ENCODE assay signal across 30 mouse cellular contexts in the genomic region with DNA sequence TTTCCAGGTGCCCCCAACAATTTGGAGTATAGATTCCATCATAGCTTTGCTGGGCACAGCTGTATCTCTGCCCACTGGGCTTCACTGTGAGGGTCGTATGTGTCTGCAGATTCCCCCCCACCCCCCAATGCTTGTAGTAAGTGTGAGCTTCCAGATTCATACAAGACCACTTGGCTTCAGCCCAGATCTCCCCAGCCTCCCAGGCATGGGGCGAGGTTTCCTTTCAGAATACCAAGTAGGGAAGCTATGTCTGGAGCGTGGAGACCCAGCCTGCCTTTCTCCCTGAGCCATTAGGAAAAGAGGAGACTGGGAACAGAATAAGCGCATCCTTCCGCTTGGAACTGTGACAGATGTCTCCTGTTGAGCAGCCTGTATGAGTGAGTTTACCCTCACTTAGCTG. TPM values are rescaled to one million over a fixed set of nuclear protein-coding genes. Genes with fewer than 3 reads are reported as not detected.
A peak's percentile ranks its signal among the peaks of the same experiment; 100 is the strongest.
DNase-seq lines count a peak whose midpoint lies in the region; ATAC-seq and TF ChIP-seq lines count a peak whose summit lies in the region.
"Had no signal": no experiment of that assay in that cellular context is flagged by ENCODE, and none has a peak within 500 bp of the region (broad histone marks: within the 10 kb centered on the region; RNA-seq: fewer than 3 reads in every experiment).

No protein-coding gene starts in this region.

- no peaks in the 10 kb centered on the region for H3K9me3 ChIP-seq in heart, embryonic 13.5 days
- H3K9me3 ChIP-seq in heart, embryonic 11.5 days (replicated peaks; ENCODE audit: control insufficient read depth, low read length) = no peaks in the 10 kb centered on the region
- H3K9me3 ChIP-seq in midbrain, postnatal 0 days (ENCODE audit: low read length) = no peaks in the 10 kb centered on the region
- no peaks in the 10 kb centered on the region for H3K9me3 ChIP-seq in midbrain, embryonic 16.5 days (replicated peaks; ENCODE audit: control insufficient read depth, low read length, poor library complexity, severe bottlenecking)
- H3K9me3 ChIP-seq: embryonic facial prominence, embryonic 13.5 days; forebrain, embryonic 10.5 days; heart, embryonic 12.5 days; midbrain, embryonic 15.5 days; neural tube, embryonic 12.5 days had no signal

- no peak overlapping the region for H3K27ac ChIP-seq in heart, embryonic 13.5 days (replicated peaks)
- no peak overlapping the region for H3K27ac ChIP-seq in heart, embryonic 11.5 days (ENCODE audit: low read depth, low read length)
- no peak overlapping the region for H3K27ac ChIP-seq in midbrain, postnatal 0 days (ENCODE audit: low read depth, low read length)
- no peak overlapping the region for H3K27ac ChIP-seq in midbrain, embryonic 16.5 days (ENCODE audit: low read length)
- H3K27ac ChIP-seq: embryonic facial prominence, embryonic 13.5 days; forebrain, embryonic 10.5 days; macrophage; midbrain, embryonic 15.5 days; neural tube, embryonic 12.5 days had no signal

- 69% methylated on average over 5 of the region's 5 CpGs for WGBS in heart, embryonic 13.5 days
- 88% methylated on average over 5 of the region's 5 CpGs for WGBS in heart, embryonic 11.5 days (ENCODE audit: insufficient replicate concordance)
- 62% methylated on average over 5 of the region's 5 CpGs for WGBS in midbrain, postnatal 0 days
- 65% methylated on average over 5 of the region's 5 CpGs for WGBS in midbrain, embryonic 16.5 days

- H3K4me3 ChIP-seq in heart, embryonic 13.5 days = no peak overlapping the region
- no peak overlapping the region for H3K4me3 ChIP-seq in heart, embryonic 11.5 days (ENCODE audit: low read depth, low read length)
- no peak overlapping the region for H3K4me3 ChIP-seq in midbrain, postnatal 0 days (ENCODE audit: low read depth, low read length)
- H3K4me3 ChIP-seq in midbrain, embryonic 16.5 days (ENCODE audit: low read depth, low read length) = no peak overlapping the region
- H3K4me3 ChIP-seq: embryonic facial prominence, embryonic 13.5 days; forebrain, embryonic 10.5 days; heart, embryonic 12.5 days; midbrain, embryonic 15.5 days; myocyte; neural tube, embryonic 12.5 days had no signal

- no peak for TF ChIP-seq CTCF in midbrain, postnatal 0 days (IDR thresholded peaks at IDR 0.05)

- peaks cover 4% of the 10 kb centered on the region for H3K36me3 ChIP-seq in heart, embryonic 13.5 days
- no peaks in the 10 kb centered on the region for H3K36me3 ChIP-seq in heart, embryonic 11.5 days (ENCODE audit: control insufficient read depth, insufficient read depth, low read length)
- H3K36me3 ChIP-seq in midbrain, postnatal 0 days (ENCODE audit: insufficient read depth, low read length) = no peaks in the 10 kb centered on the region
- no peaks in the 10 kb centered on the region for H3K36me3 ChIP-seq in midbrain, embryonic 16.5 days (ENCODE audit: control insufficient read depth, insufficient read depth, low read length)
- H3K36me3 ChIP-seq: midbrain, embryonic 15.5 days; neural tube, embryonic 12.5 days had no signal

- ATAC-seq in heart, embryonic 13.5 days (ENCODE audit: extremely low read depth, insufficient number of reproducible peaks, low FRiP score, low TSS enrichment) = no peak
- ATAC-seq in heart, embryonic 11.5 days (replicated peaks; ENCODE audit: insufficient number of reproducible peaks, low FRiP score, low TSS enrichment) = no peak
- ATAC-seq in midbrain, postnatal 0 days (ENCODE audit: low FRiP score) = no peak
- ATAC-seq in midbrain, embryonic 16.5 days = no peak
- ATAC-seq: activated CD4-positive, CD25-positive, alpha-beta regulatory T cell, adult 4 months; midbrain, embryonic 15.5 days had no signal

- no peak overlapping the region for H3K4me2 ChIP-seq in heart, embryonic 13.5 days
- no peak overlapping the region for H3K4me2 ChIP-seq in heart, embryonic 11.5 days
- no peak overlapping the region for H3K4me2 ChIP-seq in midbrain, postnatal 0 days (ENCODE audit: low read depth, low read length, poor library complexity, severe bottlenecking)
- H3K4me2 ChIP-seq in midbrain, embryonic 16.5 days (ENCODE audit: low read length) = no peak overlapping the region
- H3K4me2 ChIP-seq: embryonic facial prominence, embryonic 13.5 days; heart, embryonic 12.5 days; midbrain, embryonic 15.5 days; neural tube, embryonic 12.5 days had no signal

- peak overlapping the region; percentile 19; the same call in 1 of the 2 replicates for H3K9ac ChIP-seq in heart, embryonic 13.5 days
- no peak overlapping the region for H3K9ac ChIP-seq in heart, embryonic 11.5 days (ENCODE audit: low read depth, low read length)
- H3K9ac ChIP-seq in midbrain, postnatal 0 days (replicated peaks; ENCODE audit: low read length, poor library complexity, severe bottlenecking) = no peak overlapping the region
- no peak overlapping the region for H3K9ac ChIP-seq in midbrain, embryonic 16.5 days (ENCODE audit: low read depth, low read length)
- H3K9ac ChIP-seq: embryonic facial prominence, embryonic 13.5 days; heart, embryonic 12.5 days; midbrain, embryonic 15.5 days; neural tube, embryonic 12.5 days had no signal

- peaks cover 46% of the 10 kb centered on the region for H3K4me1 ChIP-seq in heart, embryonic 13.5 days
- peaks cover 19% of the 10 kb centered on the region for H3K4me1 ChIP-seq in heart, embryonic 11.5 days (ENCODE audit: control insufficient read depth, insufficient read depth, low read length)
- H3K4me1 ChIP-seq in midbrain, postnatal 0 days (ENCODE audit: insufficient read depth, low read length) = peaks cover 21% of the 10 kb centered on the region
- peaks cover 28% of the 10 kb centered on the region for H3K4me1 ChIP-seq in midbrain, embryonic 16.5 days (ENCODE audit: control insufficient read depth, insufficient read depth, low read length)

- peak; percentile 33 for DNase-seq in cerebellum, adult 9-11 months
- DNase-seq in cerebellum, postnatal 25 days = no peak
- peak; percentile 23 for DNase-seq in kidney, postnatal 14 days
- no peak for DNase-seq in kidney, postnatal 36 days
- peak; percentile 43 for DNase-seq in midbrain, postnatal 0 days (ENCODE audit: low spot score)
- DNase-seq: adrenal gland, adult 2 months; adrenal gland, postnatal 36 days; cerebellum, adult 8-10 months; gastrocnemius, postnatal 36 days; heart, adult 18-20 months; heart, postnatal 10 days; kidney, adult 11 months; layer of hippocampus, postnatal 36 days; liver; right cerebral cortex, adult 18-20 months had no signal

- no peaks in the 10 kb centered on the region for H3K27me3 ChIP-seq in heart, embryonic 13.5 days (replicated peaks)
- H3K27me3 ChIP-seq in heart, embryonic 11.5 days (ENCODE audit: control insufficient read depth, insufficient read depth, low read length) = no peaks in the 10 kb centered on the region
- H3K27me3 ChIP-seq in midbrain, postnatal 0 days (ENCODE audit: insufficient read depth, low read length) = no peaks in the 10 kb centered on the region
- H3K27me3 ChIP-seq in midbrain, embryonic 16.5 days (ENCODE audit: control insufficient read depth, insufficient read depth, low read depth, low read length) = no peaks in the 10 kb centered on the region
- H3K27me3 ChIP-seq: CH12.LX; embryonic facial prominence, embryonic 13.5 days; heart, embryonic 12.5 days; midbrain, embryonic 15.5 days; neural tube, embryonic 12.5 days had no signal

RNA-seq across cellular contexts. Expression of a gene that starts 2.5 kb away (rescaled TPM):
- 71.4 and 71.5 TPM in 2 replicates for polyA plus RNA-seq in heart, embryonic 13.5 days (2015; fragmentation: Nextera tagmentation; extraction: Ambion mirVana)
- polyA plus RNA-seq in heart, embryonic 11.5 days (2014; fragmentation: Nextera tagmentation; extraction: Ambion mirVana) = 47.9 and 58.5 TPM in 2 replicates
- total RNA-seq in midbrain, postnatal 0 days (2014; rRNA removed) = 116 and 122 TPM in 2 replicates
- 115 TPM in 2 replicates for polyA plus RNA-seq in midbrain, postnatal 0 days (2015; fragmentation: Nextera tagmentation; extraction: Ambion mirVana)
- 153 and 161 TPM in 2 replicates for polyA plus RNA-seq in midbrain, embryonic 16.5 days (2015; fragmentation: Nextera tagmentation; extraction: Ambion mirVana)

RNA-seq across cellular contexts. Expression of a gene that starts 45.3 kb away (rescaled TPM):
- 224 and 258 TPM in 2 replicates for polyA plus RNA-seq in heart, embryonic 13.5 days (2015; fragmentation: Nextera tagmentation; extraction: Ambion mirVana)
- polyA plus RNA-seq in heart, embryonic 11.5 days (2014; fragmentation: Nextera tagmentation; extraction: Ambion mirVana) = 176 and 189 TPM in 2 replicates
- total RNA-seq in midbrain, postnatal 0 days (2014; rRNA removed) = 14.6 and 20.2 TPM in 2 replicates
- 3.2 and 4.1 TPM in 2 replicates for polyA plus RNA-seq in midbrain, postnatal 0 days (2015; fragmentation: Nextera tagmentation; extraction: Ambion mirVana)
- polyA plus RNA-seq in midbrain, embryonic 16.5 days (2015; fragmentation: Nextera tagmentation; extraction: Ambion mirVana) = 9.0 and 10.0 TPM in 2 replicates

RNA-seq across cellular contexts. Expression of a gene that starts 45.6 kb away (rescaled TPM):
- 0.22 and 0.29 TPM in 2 replicates for polyA plus RNA-seq in heart, embryonic 13.5 days (2015; fragmentation: Nextera tagmentation; extraction: Ambion mirVana)
- 0.31 TPM in 1 of 2 replicates, not detected in the other for polyA plus RNA-seq in heart, embryonic 11.5 days (2014; fragmentation: Nextera tagmentation; extraction: Ambion mirVana)
- not detected in 2 replicates for total RNA-seq in midbrain, postnatal 0 days (2014; rRNA removed)
- not detected in 2 replicates for polyA plus RNA-seq in midbrain, postnatal 0 days (2015; fragmentation: Nextera tagmentation; extraction: Ambion mirVana)
- not detected in 2 replicates for polyA plus RNA-seq in midbrain, embryonic 16.5 days (2015; fragmentation: Nextera tagmentation; extraction: Ambion mirVana)
- total RNA-seq: gastrocnemius, postnatal 36 days; layer of hippocampus, postnatal 36 days had no signal
- polyA plus RNA-seq: C2C12; forebrain, embryonic 10.5 days; heart, embryonic 12.5 days; kidney, embryonic 14.5 days; limb, embryonic 11.5 days; midbrain, embryonic 15.5 days had no signal

Comparison
In these comparisons a context has a peak if more than half of its experiments do, and no peak if none do; other contexts are left out.
1. DNase-seq: peak in cerebellum, adult 9-11 months (single experiment), kidney, postnatal 14 days (single experiment) and midbrain, postnatal 0 days (single experiment); none in cerebellum, postnatal 25 days (0 of 2) and kidney, postnatal 36 days (0 of 2).
2. RNA of a gene that starts 45.3 kb away (polyA plus RNA-seq): 224 to 258 TPM in heart, embryonic 13.5 days and 176 to 189 TPM in heart, embryonic 11.5 days; 9.0 to 10.0 TPM in midbrain, embryonic 16.5 days and 3.2 to 4.1 TPM in midbrain, postnatal 0 days; every median in the first group is over 10 times any median in the second.